Comparison of ENCODE assay signal across 12 mouse cellular contexts in the genomic region with DNA sequence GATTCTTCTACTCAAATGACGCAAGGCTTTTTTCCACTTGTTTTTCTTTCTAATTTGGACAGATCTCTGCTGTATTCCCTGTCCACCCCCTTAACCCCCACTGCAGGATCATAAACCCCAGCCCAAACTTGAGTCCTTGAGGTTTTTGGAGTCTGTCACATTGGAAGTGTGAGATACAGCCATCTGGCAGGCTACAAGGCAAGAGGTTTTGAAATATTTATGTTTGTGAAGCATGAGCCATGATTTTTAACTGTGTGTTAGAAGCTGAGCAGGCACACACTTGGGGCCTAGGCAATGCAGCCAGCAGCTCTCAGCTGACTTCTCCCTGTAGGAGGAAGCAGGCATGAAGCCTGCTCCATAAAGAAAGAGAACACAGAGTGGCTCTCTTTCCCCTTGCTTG. TPM values are rescaled to one million over a fixed set of nuclear protein-coding genes. Genes with fewer than 3 reads are reported as not detected.
DNase-seq lines count a peak whose midpoint lies in the region; ATAC-seq and TF ChIP-seq lines count a peak whose summit lies in the region.
"Had no signal": no experiment of that assay in that cellular context is flagged by ENCODE, and none has a peak within 500 bp of the region (broad histone marks: within the 10 kb centered on the region; RNA-seq: fewer than 3 reads in every experiment).

No protein-coding gene starts in this region.

- 65% methylated on average over 1 of the region's 1 CpGs for WGBS in hindbrain, postnatal 0 days
- WGBS in midbrain, postnatal 0 days: 77% methylated on average over 1 of the region's 1 CpGs

- intact Hi-C loops in left cerebral cortex, adult 2 months (cut with DNase I): loop anchor here (5.0 kb wide), 1 partner anchor 124 kb away; no protein-coding TSS in a partner anchor
- intact Hi-C loops in left cerebral cortex, postnatal 36 days (cut with DNase I): loop anchor here (5.0 kb wide), 1 partner anchor 79 kb away; no protein-coding TSS in a partner anchor

- H3K4me2 ChIP-seq in hindbrain, postnatal 0 days (ENCODE audit: low read depth, low read length): no peak overlapping the region
- H3K4me2 ChIP-seq in midbrain, postnatal 0 days (ENCODE audit: low read depth, low read length, poor library complexity, severe bottlenecking): no peak overlapping the region
- H3K4me2 ChIP-seq: limb, embryonic 15.5 days; midbrain, embryonic 12.5 days had no signal

- no peaks in the 10 kb centered on the region for H3K9me3 ChIP-seq in hindbrain, postnatal 0 days (ENCODE audit: low read length)
- no peaks in the 10 kb centered on the region for H3K9me3 ChIP-seq in midbrain, postnatal 0 days (ENCODE audit: low read length)
- H3K9me3 ChIP-seq: limb, embryonic 15.5 days; midbrain, embryonic 12.5 days had no signal

- no peak for TF ChIP-seq CTCF in left cerebral cortex, adult 2 months (IDR thresholded peaks at IDR 0.05)
- TF ChIP-seq CTCF in hindbrain, postnatal 0 days (IDR thresholded peaks at IDR 0.05; ENCODE audit: low read depth): no peak
- TF ChIP-seq CTCF in midbrain, postnatal 0 days (IDR thresholded peaks at IDR 0.05): no peak

- no peak overlapping the region for H3K4me3 ChIP-seq in left cerebral cortex, adult 2 months
- H3K4me3 ChIP-seq in hindbrain, postnatal 0 days (ENCODE audit: low read length): no peak overlapping the region
- H3K4me3 ChIP-seq in midbrain, postnatal 0 days (ENCODE audit: low read depth, low read length): no peak overlapping the region
- H3K4me3 ChIP-seq: heart, adult 2 months; limb, embryonic 15.5 days; midbrain, embryonic 12.5 days had no signal

- H3K9ac ChIP-seq in hindbrain, postnatal 0 days (replicated peaks; ENCODE audit: low read length): no peak overlapping the region
- no peak overlapping the region for H3K9ac ChIP-seq in midbrain, postnatal 0 days (replicated peaks; ENCODE audit: low read length, poor library complexity, severe bottlenecking)
- H3K9ac ChIP-seq: limb, embryonic 15.5 days; midbrain, embryonic 12.5 days had no signal

- H3K36me3 ChIP-seq in hindbrain, postnatal 0 days (ENCODE audit: insufficient read depth, low read length): no peaks in the 10 kb centered on the region
- no peaks in the 10 kb centered on the region for H3K36me3 ChIP-seq in midbrain, postnatal 0 days (ENCODE audit: insufficient read depth, low read length)
- H3K36me3 ChIP-seq: limb, embryonic 15.5 days; midbrain, embryonic 12.5 days had no signal

- ATAC-seq in frontal cortex, adult (ENCODE audit: low TSS enrichment): peak; percentile 66
- ATAC-seq in hindbrain, postnatal 0 days: no peak
- no peak for ATAC-seq in midbrain, postnatal 0 days (ENCODE audit: low FRiP score)

- H3K27me3 ChIP-seq in hindbrain, postnatal 0 days (ENCODE audit: insufficient read depth, low read length): no peaks in the 10 kb centered on the region
- no peaks in the 10 kb centered on the region for H3K27me3 ChIP-seq in midbrain, postnatal 0 days (ENCODE audit: insufficient read depth, low read length)
- H3K27me3 ChIP-seq: limb, embryonic 15.5 days; midbrain, embryonic 12.5 days had no signal

- no peak for DNase-seq in frontal cortex, postnatal 14 days (ENCODE audit: low spot score in 2 of 2)
- no peak for DNase-seq in left cerebral cortex, adult 2 months (ENCODE audit: extremely low spot score in 1 of 2, low spot score in 2 of 2)
- no peak for DNase-seq in left cerebral cortex, postnatal 36 days (ENCODE audit: low spot score in 2 of 2)
- no peak for DNase-seq in hindbrain, postnatal 0 days (ENCODE audit: low spot score)
- DNase-seq in midbrain, postnatal 0 days (ENCODE audit: low spot score): no peak
- no peak for DNase-seq in embryo, embryonic 11 days
- no peak for DNase-seq in urinary bladder, postnatal 25 days (ENCODE audit: low spot score)
- DNase-seq: heart, adult 2 months; thymus, adult 18-20 months had no signal

- peak overlapping the region; percentile 66 for H3K27ac ChIP-seq in left cerebral cortex, adult 2 months
- peak overlapping the region; percentile 49; the same call in 1 of the 2 replicates for H3K27ac ChIP-seq in hindbrain, postnatal 0 days
- H3K27ac ChIP-seq in midbrain, postnatal 0 days (ENCODE audit: low read depth, low read length): peak overlapping the region; percentile 26; the same call in 1 of the 2 replicates
- H3K27ac ChIP-seq: heart, adult 2 months; limb, embryonic 15.5 days; midbrain, embryonic 12.5 days had no signal

- H3K4me1 ChIP-seq in hindbrain, postnatal 0 days (ENCODE audit: insufficient read depth, low read length): no peaks in the 10 kb centered on the region
- no peaks in the 10 kb centered on the region for H3K4me1 ChIP-seq in midbrain, postnatal 0 days (ENCODE audit: insufficient read depth, low read length)
- H3K4me1 ChIP-seq: limb, embryonic 15.5 days; midbrain, embryonic 12.5 days had no signal

RNA-seq across cellular contexts. Expression of a gene that starts 57.3 kb away (rescaled TPM):
- 10 to 100 TPM; 49.8 to 54.7 TPM for total RNA-seq in left cerebral cortex, adult 2 months (2021)
- 10 to 100 TPM; 54.7 to 56.5 TPM for total RNA-seq in left cerebral cortex, postnatal 36 days (2021)
- total RNA-seq in hindbrain, postnatal 0 days (2014; rRNA removed): 54.6 and 57.0 TPM in 2 replicates
- polyA plus RNA-seq in hindbrain, postnatal 0 days (2015; fragmentation: Nextera tagmentation; extraction: Ambion mirVana): 69.1 and 71.9 TPM in 2 replicates
- 32.4 and 67.0 TPM in 2 replicates for total RNA-seq in midbrain, postnatal 0 days (2014; rRNA removed)
- polyA plus RNA-seq in midbrain, postnatal 0 days (2015; fragmentation: Nextera tagmentation; extraction: Ambion mirVana): 63.7 and 70.3 TPM in 2 replicates
